ENCODE assay signal across 18 mouse cellular contexts in the genomic region with DNA sequence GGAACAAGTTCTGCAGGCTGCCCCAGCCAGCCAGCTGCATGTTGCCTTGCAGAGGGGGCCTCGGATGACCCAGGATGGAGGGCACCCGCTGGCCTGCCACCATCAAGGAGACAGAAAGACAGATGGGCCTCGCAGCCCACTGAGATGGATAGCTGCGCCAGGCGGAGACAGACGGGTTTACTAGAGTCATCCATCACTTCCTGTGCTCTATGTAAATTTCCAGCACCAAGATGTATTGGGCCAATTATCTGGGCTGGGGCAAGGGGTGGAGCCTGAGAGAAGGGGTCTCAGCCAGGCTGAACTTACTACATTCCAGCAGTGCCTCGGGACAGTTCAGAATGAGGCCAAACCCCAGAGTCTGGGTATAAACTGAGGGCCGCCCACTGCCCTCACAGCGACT.
DNase-seq lines count a peak whose midpoint lies in the region; ATAC-seq and TF ChIP-seq lines count a peak whose summit lies in the region.
"Had no signal": no experiment of that assay in that cellular context is flagged by ENCODE, and none has a peak within 500 bp of the region (broad histone marks: within the 10 kb centered on the region; RNA-seq: fewer than 3 reads in every experiment).

No protein-coding gene starts in this region.

- TF ChIP-seq CTCF in gastrocnemius, adult 2 months (IDR thresholded peaks at IDR 0.05) = no peak

- 81% methylated on average over 9 of the region's 9 CpGs for WGBS in forebrain, embryonic 13.5 days
- 85% methylated on average over 9 of the region's 9 CpGs for WGBS in forebrain, embryonic 10.5 days

- H3K4me2 ChIP-seq in forebrain, embryonic 13.5 days = no peak overlapping the region
- H3K4me2 ChIP-seq: heart, embryonic 13.5 days; limb, embryonic 12.5 days had no signal

- peaks cover 60% of the 10 kb centered on the region for H3K4me1 ChIP-seq in forebrain, embryonic 13.5 days
- H3K4me1 ChIP-seq in forebrain, embryonic 10.5 days = peaks cover 66% of the 10 kb centered on the region
- H3K4me1 ChIP-seq: megakaryocyte, embryonic 14.5 days had no signal

- intact Hi-C loops in gastrocnemius, adult 2 months (cut with DNase I) = no loop called here

- H3K9me3 ChIP-seq in forebrain, embryonic 13.5 days (replicated peaks) = no peaks in the 10 kb centered on the region
- no peaks in the 10 kb centered on the region for H3K9me3 ChIP-seq in forebrain, embryonic 10.5 days
- H3K9me3 ChIP-seq: heart, embryonic 13.5 days; limb, embryonic 12.5 days; megakaryocyte, embryonic 14.5 days had no signal

- ATAC-seq in forebrain, embryonic 13.5 days = no peak
- no peak for ATAC-seq in CD4-positive, CD25-positive, alpha-beta regulatory T cell, adult 4 months

- H3K9ac ChIP-seq in forebrain, embryonic 13.5 days = peak overlapping the region; percentile 30; the same call in 1 of the 2 replicates
- H3K9ac ChIP-seq: heart, embryonic 13.5 days; limb, embryonic 12.5 days had no signal

- peaks cover 8% of the 10 kb centered on the region; the same call in 1 of the 2 replicates for H3K27me3 ChIP-seq in forebrain, embryonic 13.5 days
- H3K27me3 ChIP-seq in forebrain, embryonic 10.5 days (ENCODE audit: poor library complexity, severe bottlenecking) = peaks cover 27% of the 10 kb centered on the region

- H3K27ac ChIP-seq in forebrain, embryonic 13.5 days = 0 out of 2 replicates have a peak overlapping the region, but pooled peaks have one; percentile 14
- H3K27ac ChIP-seq in forebrain, embryonic 10.5 days = no peak overlapping the region
- H3K27ac ChIP-seq in gastrocnemius, adult 2 months = no peak overlapping the region
- H3K27ac ChIP-seq: heart, embryonic 13.5 days; limb, embryonic 12.5 days had no signal

- DNase-seq in forebrain, embryonic 10.5 days (ENCODE audit: extremely low spot score, low spot score) = no peak
- peak; percentile 39 for DNase-seq in kidney, postnatal 14 days
- no peak for DNase-seq in kidney, postnatal 25 days
- DNase-seq in embryo, embryonic 10.5 days (ENCODE audit: low spot score) = peak; percentile 66
- DNase-seq in mesoderm, embryonic 11.5 days (ENCODE audit: low read depth, low spot score) = peak; percentile 80
- no peak for DNase-seq in gastrocnemius, adult 2 months
- DNase-seq: adrenal gland, postnatal 14 days; cerebellum, postnatal 25 days; gastrocnemius, postnatal 10 days; lung, adult 2 months; retina, postnatal 1 day; thymus, adult 18-20 months had no signal

- H3K4me3 ChIP-seq in forebrain, embryonic 13.5 days = no peak overlapping the region
- H3K4me3 ChIP-seq in forebrain, embryonic 10.5 days = no peak overlapping the region
- no peak overlapping the region for H3K4me3 ChIP-seq in gastrocnemius, adult 2 months
- H3K4me3 ChIP-seq: erythroblast, embryonic 14.5 days; heart, embryonic 13.5 days; limb, embryonic 12.5 days; megakaryocyte, embryonic 14.5 days had no signal

- H3K36me3 ChIP-seq in forebrain, embryonic 13.5 days (ENCODE audit: poor library complexity, severe bottlenecking) = no peaks in the 10 kb centered on the region
- H3K36me3 ChIP-seq in forebrain, embryonic 10.5 days (replicated peaks) = no peaks in the 10 kb centered on the region
- H3K36me3 ChIP-seq: heart, embryonic 13.5 days; limb, embryonic 12.5 days had no signal

Comparison
In these comparisons a context has a peak if more than half of its experiments do, and no peak if none do; other contexts are left out.
1. DNase-seq: peak in kidney, postnatal 14 days (single experiment), embryo, embryonic 10.5 days (single experiment) and mesoderm, embryonic 11.5 days (single experiment); none in forebrain, embryonic 10.5 days (single experiment), kidney, postnatal 25 days (0 of 2) and gastrocnemius, adult 2 months (single experiment).